Mouse (Mus musculus): ENCODE measurements around the gene Cemip. TPM values are rescaled to one million over a fixed set of nuclear protein-coding genes. Genes with fewer than 3 reads are reported as not detected.

Gene Cemip
- polyA plus RNA-seq, 1 experiment = 0.63 TPM

GRCm38 (mm10) chr7:84115385-84115784 is 29.1 kb upstream of the Cemip start:
- no peaks in the 10 kb centered on the region for H3K27me3 ChIP-seq (ENCODE audit: control insufficient read depth, insufficient read depth, low read length)
- TF ChIP-seq POLR2A (IDR thresholded peaks at IDR 0.05; ENCODE audit: control insufficient read depth, extremely low read depth, insufficient read depth, low read length, poor library complexity) (no peak), CTCF (IDR thresholded peaks at IDR 0.05; ENCODE audit: borderline replicate concordance, control insufficient read depth, extremely low read depth, insufficient read depth, low read length, poor library complexity) (no peak)
- H3K4me3 ChIP-seq (ENCODE audit: control insufficient read depth, insufficient read depth, low read length) = no peak overlapping the region
- peak; percentile 61 for DNase-seq
- H3K4me1 ChIP-seq (replicated peaks; ENCODE audit: control insufficient read depth, insufficient read depth, low read length) = peaks cover 37% of the 10 kb centered on the region
- peak overlapping the region; percentile 55; the same call in 1 of the 2 replicates for H3K27ac ChIP-seq (ENCODE audit: control insufficient read depth, insufficient read depth, low read length)
- 6% methylated on average over 2 of the region's 2 CpGs for WGBS
- peaks cover 14% of the 10 kb centered on the region for H3K36me3 ChIP-seq (ENCODE audit: control insufficient read depth, insufficient read depth, low read length)

DNA sequence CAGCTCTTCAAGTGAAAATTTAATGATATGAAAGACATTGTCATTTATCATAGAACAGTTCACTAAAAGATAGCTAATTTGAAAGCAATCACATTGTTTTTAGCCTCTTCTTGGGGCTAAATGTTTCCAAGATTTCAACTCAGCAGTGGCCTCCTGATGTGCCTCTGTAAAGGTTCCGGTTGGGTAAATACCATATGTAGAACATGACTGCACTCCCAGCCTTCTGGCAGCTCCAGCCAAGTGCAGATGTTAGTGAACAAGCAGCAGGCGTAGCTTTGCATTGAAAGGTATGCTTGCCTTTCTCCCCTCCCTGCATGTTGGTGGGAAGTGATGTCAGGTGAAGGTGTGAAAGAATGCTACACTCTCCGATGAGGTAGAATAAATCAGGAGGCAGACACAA is 28.5 kb upstream of the Cemip start:
- TF ChIP-seq POLR2A (IDR thresholded peaks at IDR 0.05; ENCODE audit: control insufficient read depth, extremely low read depth, insufficient read depth, low read length, poor library complexity) = no peak
- no peak for TF ChIP-seq CTCF (IDR thresholded peaks at IDR 0.05; ENCODE audit: borderline replicate concordance, control insufficient read depth, extremely low read depth, insufficient read depth, low read length, poor library complexity)
- Histone ChIP-seq H3K4me1 (replicated peaks; ENCODE audit: control insufficient read depth, insufficient read depth, low read length) (peaks cover 33% of the 10 kb centered on the region), H3K36me3 (ENCODE audit: control insufficient read depth, insufficient read depth, low read length) (peaks cover 14% of the 10 kb centered on the region), H3K27me3 (ENCODE audit: control insufficient read depth, insufficient read depth, low read length) (no peaks in the 10 kb centered on the region), H3K4me3 (ENCODE audit: control insufficient read depth, insufficient read depth, low read length) (no peak overlapping the region), H3K27ac (ENCODE audit: control insufficient read depth, insufficient read depth, low read length) (no peak overlapping the region)
- WGBS = 93% methylated on average over 3 of the region's 3 CpGs
- no peak for DNase-seq

DNA sequence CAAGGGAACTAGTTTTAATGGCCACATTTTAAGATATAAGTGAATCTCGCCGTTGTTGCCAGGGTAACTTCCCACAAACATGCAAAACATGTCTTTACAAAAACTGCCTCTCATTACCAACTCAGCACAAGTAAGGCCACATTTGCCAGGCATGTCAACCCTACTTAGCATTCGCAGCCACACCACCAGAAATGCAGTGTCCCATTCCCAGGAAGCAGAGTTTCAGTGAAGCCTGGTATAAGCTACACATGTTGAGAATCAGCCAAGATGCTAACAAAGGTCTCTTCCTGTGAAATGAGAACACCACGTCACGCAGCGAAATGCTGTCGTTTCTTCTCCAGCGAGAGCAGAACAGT is 26.7 kb upstream of the Cemip start:
- H3K27me3 ChIP-seq (ENCODE audit: control insufficient read depth, insufficient read depth, low read length) = no peaks in the 10 kb centered on the region
- no peak for DNase-seq
- WGBS = 96% methylated on average over 8 of the region's 8 CpGs
- peaks cover 21% of the 10 kb centered on the region for H3K4me1 ChIP-seq (replicated peaks; ENCODE audit: control insufficient read depth, insufficient read depth, low read length)
- TF ChIP-seq CTCF (IDR thresholded peaks at IDR 0.05; ENCODE audit: borderline replicate concordance, control insufficient read depth, extremely low read depth, insufficient read depth, low read length, poor library complexity) (no peak), POLR2A (IDR thresholded peaks at IDR 0.05; ENCODE audit: control insufficient read depth, extremely low read depth, insufficient read depth, low read length, poor library complexity) (no peak)
- peaks cover 14% of the 10 kb centered on the region for H3K36me3 ChIP-seq (ENCODE audit: control insufficient read depth, insufficient read depth, low read length)
- no peak overlapping the region for H3K27ac ChIP-seq (ENCODE audit: control insufficient read depth, insufficient read depth, low read length)
- no peak overlapping the region for H3K4me3 ChIP-seq (ENCODE audit: control insufficient read depth, insufficient read depth, low read length)

GRCm38 (mm10) chr7:84112351-84113034 is 26.2 kb upstream of the Cemip start:
- peaks cover 14% of the 10 kb centered on the region for H3K36me3 ChIP-seq (ENCODE audit: control insufficient read depth, insufficient read depth, low read length)
- DNase-seq = no peak
- peaks cover 16% of the 10 kb centered on the region for H3K4me1 ChIP-seq (replicated peaks; ENCODE audit: control insufficient read depth, insufficient read depth, low read length)
- no peak overlapping the region for H3K27ac ChIP-seq (ENCODE audit: control insufficient read depth, insufficient read depth, low read length)
- H3K27me3 ChIP-seq (ENCODE audit: control insufficient read depth, insufficient read depth, low read length) = no peaks in the 10 kb centered on the region
- WGBS = 98% methylated on average over 6 of the region's 6 CpGs
- TF ChIP-seq POLR2A (IDR thresholded peaks at IDR 0.05; ENCODE audit: control insufficient read depth, extremely low read depth, insufficient read depth, low read length, poor library complexity) (no peak), CTCF (IDR thresholded peaks at IDR 0.05; ENCODE audit: borderline replicate concordance, control insufficient read depth, extremely low read depth, insufficient read depth, low read length, poor library complexity) (no peak)
- H3K4me3 ChIP-seq (ENCODE audit: control insufficient read depth, insufficient read depth, low read length) = no peak overlapping the region

DNA sequence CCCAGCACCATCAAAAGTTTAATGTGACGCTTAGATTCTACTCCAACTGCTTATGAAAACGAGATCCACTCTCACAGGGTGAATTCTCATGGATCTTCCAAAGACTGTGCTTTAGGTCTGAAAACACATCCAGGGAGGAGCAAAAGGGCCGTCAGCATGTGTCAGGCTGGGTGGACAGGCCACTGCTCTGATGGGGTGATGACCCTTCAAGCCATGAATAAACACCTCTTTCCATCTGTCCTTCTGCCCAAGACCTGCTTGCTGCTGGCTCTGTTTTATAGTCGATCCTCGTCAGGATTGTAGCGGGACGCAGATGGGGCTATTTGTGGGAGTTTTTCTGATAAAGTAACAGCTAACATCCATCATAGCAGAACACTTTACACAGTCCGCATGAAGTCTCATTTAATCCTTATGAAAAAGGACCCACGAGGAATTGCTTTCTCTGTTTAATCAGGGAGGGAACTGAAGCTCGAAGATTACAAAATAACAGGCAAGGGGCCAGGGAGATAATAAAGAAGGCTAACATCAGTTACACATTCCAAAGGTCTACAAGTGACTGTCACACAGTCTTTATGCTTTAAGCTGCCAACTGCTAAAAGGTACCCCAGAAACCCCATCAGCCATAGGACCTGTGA is 25.5 kb upstream of the Cemip start:
- no peak overlapping the region for H3K4me3 ChIP-seq (ENCODE audit: control insufficient read depth, insufficient read depth, low read length)
- DNase-seq = no peak
- H3K27ac ChIP-seq (ENCODE audit: control insufficient read depth, insufficient read depth, low read length) = no peak overlapping the region
- 96% methylated on average over 10 of the region's 10 CpGs for WGBS
- H3K4me1 ChIP-seq (replicated peaks; ENCODE audit: control insufficient read depth, insufficient read depth, low read length) = peaks cover 10% of the 10 kb centered on the region
- peaks cover 14% of the 10 kb centered on the region for H3K36me3 ChIP-seq (ENCODE audit: control insufficient read depth, insufficient read depth, low read length)
- no peaks in the 10 kb centered on the region for H3K27me3 ChIP-seq (ENCODE audit: control insufficient read depth, insufficient read depth, low read length)
- no peak for TF ChIP-seq POLR2A (IDR thresholded peaks at IDR 0.05; ENCODE audit: control insufficient read depth, extremely low read depth, insufficient read depth, low read length, poor library complexity)
- no peak for TF ChIP-seq CTCF (IDR thresholded peaks at IDR 0.05; ENCODE audit: borderline replicate concordance, control insufficient read depth, extremely low read depth, insufficient read depth, low read length, poor library complexity)

DNA sequence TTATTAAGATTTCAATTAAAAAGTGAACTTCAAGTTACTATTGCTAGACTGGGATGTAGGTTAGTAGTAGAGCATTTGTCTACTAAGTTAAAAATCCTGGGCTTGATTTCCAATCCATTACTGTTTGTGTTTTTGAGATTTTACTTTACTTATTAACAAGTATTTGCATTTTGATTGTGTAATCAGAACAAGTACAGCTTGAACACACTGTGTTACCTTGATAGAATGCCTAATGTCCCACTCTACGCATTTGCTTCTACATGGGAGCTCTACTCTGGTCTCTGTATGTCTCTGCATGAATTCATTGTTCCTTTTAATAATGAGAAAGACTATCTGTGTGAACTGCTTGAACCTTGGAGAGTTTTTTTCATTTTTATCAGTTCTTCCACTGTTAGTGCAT is 20.6 kb upstream of the Cemip start:
- Histone ChIP-seq H3K27ac (ENCODE audit: control insufficient read depth, insufficient read depth, low read length) (no peak overlapping the region), H3K36me3 (ENCODE audit: control insufficient read depth, insufficient read depth, low read length) (no peaks in the 10 kb centered on the region; the same call in 1 of the 2 replicates)

More for the DNA sequence above, 20.6 kb upstream of the Cemip start:
- no peak for DNase-seq
- TF ChIP-seq POLR2A (IDR thresholded peaks at IDR 0.05; ENCODE audit: control insufficient read depth, extremely low read depth, insufficient read depth, low read length, poor library complexity) (no peak), CTCF (IDR thresholded peaks at IDR 0.05; ENCODE audit: borderline replicate concordance, control insufficient read depth, extremely low read depth, insufficient read depth, low read length, poor library complexity) (no peak)
- 98% methylated on average over 1 of the region's 1 CpGs for WGBS
- no peaks in the 10 kb centered on the region for H3K27me3 ChIP-seq (ENCODE audit: control insufficient read depth, insufficient read depth, low read length)
- no peak overlapping the region for H3K4me3 ChIP-seq (ENCODE audit: control insufficient read depth, insufficient read depth, low read length)
- no peaks in the 10 kb centered on the region for H3K4me1 ChIP-seq (replicated peaks; ENCODE audit: control insufficient read depth, insufficient read depth, low read length)

Data from thymus, adult 2 months (tissue).